Mouse (Mus musculus) cerebellum, adult 2 months (tissue): ENCODE results near the gene Fam120a. TPM values are rescaled to one million over a fixed set of nuclear protein-coding genes. Genes with fewer than 3 reads are reported as not detected.
A peak's percentile ranks its signal among the peaks of the same experiment; 100 is the strongest.

Source experiments
- DNase-seq, 2 experiments: peaks; one replicate each; pipeline ENCODE4 v3.0.0; 2021
- H3K27ac ChIP-seq: fragments of 200-500 bp; 2 replicates; pipeline ENCODE4 v1.5.1; 2012; ENCODE audit warnings: low read length, control low read depth, inconsistent platforms; ENCODE audit not compliant: insufficient read depth
- H3K27me3 ChIP-seq: fragments of 200-500 bp; 2 replicates; pipeline ENCODE4 v1.6.1; 2012; ENCODE audit warnings: inconsistent platforms, mild to moderate bottlenecking, low read length, moderate library complexity; ENCODE audit not compliant: control insufficient read depth, insufficient read depth
- H3K4me1 ChIP-seq: fragments of 200-500 bp; 2 replicates; pipeline ENCODE4 v1.6.1; 2011; ENCODE audit warnings: low read length; ENCODE audit not compliant: control insufficient read depth, insufficient read depth
- H3K4me3 ChIP-seq: fragments of 200-500 bp; replicated peaks from 2 replicates; pipeline ENCODE3; 2011; ENCODE audit warnings: mild to moderate bottlenecking, low read depth, low read length, control low read depth; ENCODE audit not compliant: insufficient read depth
- CTCF ChIP-seq: fragments of 200-500 bp; IDR thresholded peaks from 2 replicates; pipeline ENCODE4 v1.5.1; 2011; ENCODE audit warnings: low read depth, mild to moderate bottlenecking, control low read depth, low read length, moderate library complexity, borderline replicate concordance; ENCODE audit not compliant: insufficient read depth
- POLR2A ChIP-seq: fragments of 200-500 bp; IDR thresholded peaks from 2 replicates; pipeline ENCODE4 v1.6.1; 2011; ENCODE audit warnings: low read length, control low read depth, borderline replicate concordance; ENCODE audit not compliant: insufficient read depth
- WGBS: fragments of 180-500 bp; shearing (Covaris S2); methylation state at CpG from one replicate; pipeline ENCODE4 v1.1.7; 2018; 5-methylcytosine and 5-hydroxymethylcytosine counted together
- polyA plus RNA-seq: library from polyadenylated mRNA; depleted of rRNA; stranded (reverse); fragments of >200 nt; gene quantifications from 2 replicates; pipeline ENCODE4 v1.2.3, GENCODE M21; 2012

The Fam120a gene
- polyA plus RNA-seq, 1 experiment, result 64.4 TPM

DNA sequence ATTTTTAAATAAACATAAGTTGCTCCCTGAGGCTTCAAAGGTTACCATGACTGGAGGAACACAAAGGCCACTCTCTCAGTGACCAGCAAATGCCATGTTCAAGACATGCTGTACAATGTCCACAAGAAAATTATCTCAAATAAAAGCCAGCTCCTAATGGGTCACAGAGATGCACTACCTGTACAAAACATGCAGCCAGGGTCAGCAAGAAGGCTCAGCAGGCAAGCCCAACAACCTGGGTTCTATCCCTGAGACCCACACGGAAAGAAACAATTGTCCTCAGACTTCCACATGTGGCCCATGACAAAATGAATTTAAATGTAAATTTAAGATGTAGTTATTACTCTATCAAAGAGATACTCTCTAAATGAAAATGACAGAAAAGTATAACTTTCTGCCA is 4.7 kb downstream of the Fam120a start:
- TF ChIP-seq CTCF (no peak), POLR2A (no peak)
- no peak overlapping the region for H3K27ac ChIP-seq
- no peak overlapping the region for H3K4me3 ChIP-seq
- 63% methylated on average over 1 of the region's 1 CpGs for WGBS
- DNase-seq, result no peak
- peaks cover 11% of the 10 kb centered on the region for H3K4me1 ChIP-seq
- no peaks in the 10 kb centered on the region for H3K27me3 ChIP-seq

DNA sequence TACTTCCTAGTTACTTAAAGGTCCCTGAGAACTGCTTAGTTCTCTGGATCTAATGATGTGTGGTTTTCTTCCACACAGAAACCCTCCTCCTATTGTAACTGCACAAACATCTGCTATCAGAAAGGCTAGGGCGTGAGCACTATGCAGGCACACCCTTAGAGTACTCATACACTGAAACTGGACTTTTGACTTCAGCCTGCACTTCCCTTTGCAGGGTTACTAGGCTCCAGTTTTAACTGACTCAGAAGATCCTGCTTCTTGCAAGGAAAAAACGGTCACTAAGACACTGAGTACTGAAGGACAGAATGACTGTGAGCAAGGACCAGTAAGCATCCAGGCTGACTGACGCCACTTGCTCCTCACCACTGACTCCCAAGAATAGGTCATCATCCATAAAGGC is 5.3 kb downstream of the Fam120a start:
- Histone ChIP-seq H3K27ac (no peak overlapping the region), H3K4me3 (no peak overlapping the region), H3K4me1 (peaks cover 11% of the 10 kb centered on the region), H3K27me3 (no peaks in the 10 kb centered on the region)
- WGBS, result 52% methylated on average over 3 of the region's 3 CpGs
- TF ChIP-seq POLR2A, result no peak
- TF ChIP-seq CTCF, result no peak
- DNase-seq, result no peak

DNA sequence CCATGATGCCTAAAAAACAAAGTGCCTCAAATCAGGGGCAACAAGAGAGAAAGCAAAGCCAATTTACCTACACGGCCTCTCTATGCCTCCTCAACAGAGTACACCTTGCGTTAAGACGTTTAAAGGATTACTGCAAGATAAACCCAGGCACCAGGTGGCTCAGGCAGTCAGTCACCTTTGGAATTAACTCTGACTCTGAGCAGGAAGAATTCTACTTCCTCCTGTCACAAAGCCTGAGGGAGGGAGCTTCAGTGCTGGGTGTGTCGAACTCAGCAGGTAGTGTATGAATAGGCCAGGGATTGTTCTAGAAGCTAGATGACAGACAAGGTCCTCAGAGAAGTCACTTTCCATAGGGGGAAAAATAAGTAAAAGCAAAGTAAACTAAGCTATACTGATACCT is 9.2 kb downstream of the Fam120a start:
- no peak for DNase-seq
- no peaks in the 10 kb centered on the region for H3K27me3 ChIP-seq
- TF ChIP-seq CTCF (no peak), POLR2A (no peak)
- H3K4me3 ChIP-seq, result no peak overlapping the region
- whole genome bisulfite sequencing, result 39% methylated on average over 4 of the region's 4 CpGs
- H3K27ac ChIP-seq, result no peak overlapping the region
- peaks cover 6% of the 10 kb centered on the region for H3K4me1 ChIP-seq

DNA sequence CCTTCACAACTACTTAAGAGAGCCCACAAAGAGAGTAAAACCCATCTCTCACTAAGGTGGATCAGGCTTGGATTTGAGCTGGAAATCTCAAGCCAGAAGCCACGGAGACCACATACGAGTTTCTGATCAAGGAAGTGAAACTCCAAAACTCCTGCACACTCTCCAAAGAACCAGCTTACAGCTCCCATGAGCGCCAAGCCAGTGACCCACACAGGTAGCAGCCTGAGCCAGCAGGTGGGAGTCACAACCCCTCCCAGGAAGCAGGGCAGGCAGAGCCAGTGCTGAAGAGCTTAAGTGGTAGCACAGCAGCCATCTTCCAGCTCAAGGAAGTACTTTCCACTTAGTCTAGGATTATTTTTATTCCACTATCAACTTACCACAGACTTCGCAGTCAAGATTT is 13.0 kb downstream of the Fam120a start:
- Histone ChIP-seq H3K27ac (no peak overlapping the region), H3K4me3 (no peak overlapping the region), H3K4me1 (peaks cover 9% of the 10 kb centered on the region), H3K27me3 (no peaks in the 10 kb centered on the region)
- no peak for DNase-seq
- TF ChIP-seq POLR2A (no peak), CTCF (no peak)
- 88% methylated on average over 4 of the region's 4 CpGs for WGBS

DNA sequence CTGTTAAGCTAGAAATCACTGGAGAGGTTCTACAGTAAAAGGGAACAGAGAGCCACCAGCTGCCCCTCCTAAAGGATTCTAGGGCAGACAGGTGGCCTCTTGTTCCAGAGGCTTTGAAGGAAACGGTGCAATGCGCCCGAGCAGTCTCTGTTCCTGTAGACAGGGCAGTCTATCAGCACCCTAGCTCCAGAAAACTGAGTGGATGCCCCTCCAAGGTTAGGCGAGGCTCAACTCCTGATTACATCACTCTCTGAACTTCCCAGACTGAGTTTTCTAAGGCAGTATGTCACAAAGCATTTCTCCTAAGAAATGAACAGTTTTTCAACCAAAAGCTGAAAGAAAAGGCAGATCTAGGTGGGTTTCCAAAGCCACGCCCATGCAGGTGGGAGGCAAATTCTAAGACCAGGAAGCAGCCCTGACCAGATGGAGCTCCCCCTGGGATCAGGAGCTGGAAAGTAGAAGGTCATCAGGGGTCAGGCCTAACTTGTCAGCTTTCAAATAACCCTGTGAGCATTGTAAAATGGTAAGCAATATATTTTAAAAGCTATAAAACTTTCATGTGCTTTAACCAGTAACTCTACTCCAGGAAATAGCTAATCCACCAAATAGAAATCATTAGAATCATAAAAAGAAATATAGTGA is 17.1 kb downstream of the Fam120a start:
- Histone ChIP-seq H3K4me3 (no peak overlapping the region), H3K27ac (0 out of 2 replicates have a peak overlapping the region, but pooled peaks have one; percentile 21), H3K27me3 (no peaks in the 10 kb centered on the region), H3K4me1 (peaks cover 7% of the 10 kb centered on the region)
- TF ChIP-seq CTCF, result no peak
- no peak for TF ChIP-seq POLR2A
- 48% methylated on average over 5 of the region's 5 CpGs for whole genome bisulfite sequencing
- no peak for DNase-seq

DNA sequence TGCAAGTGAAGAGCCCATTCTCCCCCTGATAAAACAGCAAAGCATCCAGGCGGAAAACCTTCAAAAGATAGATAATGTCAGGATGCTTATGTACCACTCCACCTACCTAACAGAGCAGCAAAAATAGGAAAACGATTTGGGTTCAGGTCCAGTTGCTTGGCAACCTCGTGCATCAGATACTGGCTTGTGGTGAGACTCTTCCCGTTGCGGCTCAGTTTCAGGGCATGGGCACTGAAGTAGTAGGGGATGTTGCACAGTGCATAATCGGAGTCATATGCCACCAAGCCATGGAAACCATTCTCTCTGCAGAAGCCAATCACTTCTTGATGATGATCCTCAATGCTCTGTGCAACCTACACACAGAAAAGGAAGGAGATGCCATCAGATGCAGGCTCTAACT is 18.9 kb downstream of the Fam120a start:
- no peak for DNase-seq
- 59% methylated on average over 6 of the region's 6 CpGs for WGBS
- Histone ChIP-seq H3K4me1 (peaks cover 7% of the 10 kb centered on the region), H3K27ac (no peak overlapping the region), H3K4me3 (no peak overlapping the region), H3K27me3 (no peaks in the 10 kb centered on the region)
- TF ChIP-seq CTCF (no peak), POLR2A (no peak)

DNA sequence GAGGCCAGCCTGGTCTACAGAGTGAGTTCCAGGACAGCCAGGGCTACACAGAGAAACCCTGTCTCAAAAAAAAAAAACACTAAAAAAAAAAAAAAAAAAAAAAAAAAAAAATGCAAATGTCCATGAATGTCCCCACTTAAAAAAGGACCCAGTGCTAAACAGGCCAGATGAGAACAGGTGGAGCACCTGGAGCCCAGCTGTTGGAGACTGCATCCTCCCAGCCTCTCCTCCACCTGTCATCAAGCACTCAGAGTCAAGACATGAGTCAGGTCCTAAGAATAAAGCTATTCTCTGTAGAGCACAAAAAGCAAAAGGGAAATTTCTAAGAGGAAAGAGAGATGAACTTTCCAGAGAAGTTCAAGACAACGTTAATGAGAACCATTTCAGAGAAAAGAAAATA is 23.2 kb downstream of the Fam120a start:
- H3K4me1 ChIP-seq, result peaks cover 4% of the 10 kb centered on the region; the same call in 1 of the 2 replicates
- no peaks in the 10 kb centered on the region for H3K27me3 ChIP-seq
- WGBS, result 82% methylated on average over 1 of the region's 1 CpGs
- TF ChIP-seq POLR2A (no peak), CTCF (no peak)
- H3K27ac ChIP-seq, result no peak overlapping the region
- no peak for DNase-seq
- no peak overlapping the region for H3K4me3 ChIP-seq

DNA sequence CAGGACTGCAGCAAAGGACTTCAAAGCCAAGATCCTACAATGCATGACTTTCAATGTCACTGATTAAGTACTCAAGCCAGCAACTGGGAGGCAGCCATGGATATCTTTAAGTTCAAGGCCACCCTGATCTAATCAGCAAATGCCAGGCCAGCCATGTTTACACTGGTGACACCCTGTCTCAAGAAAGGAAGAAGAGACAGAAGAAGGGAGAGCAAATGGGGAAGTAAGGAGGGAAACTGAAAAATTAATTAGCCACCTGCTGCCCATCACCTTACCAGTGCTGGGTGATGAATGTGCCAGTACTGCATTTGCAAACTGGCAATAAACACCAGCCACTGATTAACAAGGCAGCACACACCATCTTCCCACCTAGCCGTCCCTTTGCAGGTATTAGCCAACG is 25.3 kb downstream of the Fam120a start:
- no peak for DNase-seq
- Histone ChIP-seq H3K4me1 (peaks cover 4% of the 10 kb centered on the region; the same call in 1 of the 2 replicates), H3K27me3 (no peaks in the 10 kb centered on the region), H3K4me3 (no peak overlapping the region), H3K27ac (no peak overlapping the region)
- 75% methylated on average over 2 of the region's 2 CpGs for WGBS
- no peak for TF ChIP-seq POLR2A
- no peak for TF ChIP-seq CTCF
